Mouse (Mus musculus) brain, embryonic 14.5 days (tissue): Measurements from ENCODE around the gene Ptprj.
"Not testable (repeated sequence)": the region's sequence is repeated elsewhere in the genome, so short reads cannot be mapped to it uniquely, and the experiment has no call there.

Experiments used
- CTCF ChIP-seq: fragments of 200-500 bp; IDR thresholded peaks from 2 replicates; pipeline ENCODE4 v1.5.1; 2012; ENCODE audit warnings: inconsistent platforms, mild to moderate bottlenecking, moderate library complexity, borderline replicate concordance; ENCODE audit not compliant: insufficient read depth, insufficient read length; ENCODE audit errors: extremely low read depth
- POLR2A ChIP-seq: fragments of 200-500 bp; IDR thresholded peaks from 2 replicates; pipeline ENCODE4 v1.6.1; 2012; ENCODE audit warnings: mild to moderate bottlenecking, inconsistent platforms, borderline replicate concordance; ENCODE audit not compliant: poor library complexity, insufficient read depth, insufficient read length, severe bottlenecking; ENCODE audit errors: extremely low read depth

- TF ChIP-seq CTCF, POLR2A: not testable (repeated sequence)
Observed at GRCm38 (mm10) chr2:90429782-90430181, 150.7 kb downstream of the Ptprj start.
